Mouse (Mus musculus) lung, adult 18-20 months (tissue): ENCODE measurements at regions not wholly inside any gene's neighbourhood (a gene's known extent, or its start where the extent isn't known, plus 50 kb on each side); places are given as distances from the start of the nearest gene placed in this dataset.

Source experiments
- DNase-seq, 2 experiments: peaks; one replicate each; pipeline ENCODE4 v3.0.0; 2022; ENCODE audit warnings: mixed read lengths in 2 of 2

DNA sequence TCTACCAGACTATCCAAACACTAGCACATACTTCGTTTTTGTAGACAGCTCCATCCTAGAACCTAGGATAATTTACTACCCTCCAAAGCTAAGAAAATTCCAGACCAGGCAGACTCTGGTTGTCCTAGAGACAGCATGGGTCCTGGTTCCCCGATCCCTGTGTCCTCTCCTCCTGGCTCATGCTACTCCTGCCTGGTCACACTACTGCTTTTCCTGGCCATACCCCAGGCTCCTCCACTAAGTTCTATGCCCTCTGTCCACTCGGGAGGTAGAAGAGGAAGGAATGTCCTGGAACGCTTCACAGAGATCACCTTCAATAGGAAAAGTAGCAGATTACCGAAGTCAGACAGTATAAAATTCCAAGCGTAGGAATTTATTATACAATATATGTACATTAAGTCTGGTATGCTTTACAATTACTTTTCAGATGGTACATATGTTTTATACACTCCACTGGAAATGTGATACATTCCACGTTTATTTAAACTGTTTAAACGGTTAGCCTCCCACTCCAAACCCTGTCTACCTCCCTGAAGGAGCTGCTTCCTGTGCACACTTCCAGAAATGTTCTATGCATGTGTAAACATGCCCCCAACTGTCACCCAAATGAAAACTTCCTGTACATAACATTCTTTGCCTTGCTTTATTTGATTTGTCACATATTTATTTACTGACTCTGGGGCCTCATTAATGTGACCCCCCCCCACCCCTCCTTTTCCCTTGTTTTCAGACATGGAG is 151.6 kb downstream of the Adamts15 start:
- DNase-seq, result no peak

DNA sequence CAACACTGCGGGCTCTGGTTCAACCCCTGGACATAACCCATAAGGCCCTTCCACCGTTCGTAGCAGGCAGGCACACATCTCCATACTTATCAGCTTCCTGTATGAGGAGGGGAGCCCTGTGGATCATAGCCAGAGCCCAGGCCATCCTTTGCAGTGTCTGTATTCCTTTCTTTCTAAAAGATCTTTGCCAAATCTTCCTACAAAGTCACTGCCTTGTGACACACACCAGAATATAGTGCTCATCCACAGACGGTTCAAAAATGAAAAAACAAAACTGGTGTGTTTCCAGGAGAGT is 152.9 kb downstream of the Adamts15 start:
- no peak for DNase-seq

DNA sequence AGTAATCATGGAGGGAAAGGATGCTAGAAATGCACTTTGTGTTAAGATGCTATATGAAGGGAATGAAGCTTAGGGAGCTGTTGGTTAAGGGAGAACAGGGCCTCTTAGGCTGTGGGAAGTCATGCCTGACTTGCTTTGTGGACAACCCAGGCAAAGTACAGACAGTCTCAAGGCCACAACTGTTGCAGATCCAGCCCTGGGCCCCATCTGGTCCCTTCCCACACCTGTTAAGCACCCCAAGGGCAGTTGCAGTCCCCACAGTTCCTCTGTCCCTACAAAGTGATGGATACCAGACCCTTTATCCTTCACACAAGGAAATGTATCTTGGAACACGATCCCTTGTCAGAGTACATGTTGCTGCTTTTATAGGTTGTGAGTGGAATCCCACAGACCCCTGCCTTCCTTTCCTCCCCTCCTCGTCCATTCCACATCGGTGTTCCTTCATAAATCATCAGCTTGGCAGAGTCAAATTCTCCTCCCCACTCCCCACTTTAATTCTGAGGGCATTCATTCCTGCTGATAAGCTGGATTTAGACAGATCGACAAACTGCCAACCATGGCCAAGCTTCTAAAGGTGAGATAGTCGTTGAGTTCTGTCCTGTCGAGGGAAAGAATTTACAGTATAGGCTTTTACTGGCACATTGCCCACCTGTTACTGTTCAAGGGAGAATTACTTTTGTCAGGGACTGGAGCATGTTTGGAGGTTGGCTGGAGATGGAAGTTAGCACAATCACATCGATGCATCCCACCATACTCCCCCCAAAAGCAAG is 153.4 kb downstream of the Adamts15 start:
- no peak for DNase-seq

DNA sequence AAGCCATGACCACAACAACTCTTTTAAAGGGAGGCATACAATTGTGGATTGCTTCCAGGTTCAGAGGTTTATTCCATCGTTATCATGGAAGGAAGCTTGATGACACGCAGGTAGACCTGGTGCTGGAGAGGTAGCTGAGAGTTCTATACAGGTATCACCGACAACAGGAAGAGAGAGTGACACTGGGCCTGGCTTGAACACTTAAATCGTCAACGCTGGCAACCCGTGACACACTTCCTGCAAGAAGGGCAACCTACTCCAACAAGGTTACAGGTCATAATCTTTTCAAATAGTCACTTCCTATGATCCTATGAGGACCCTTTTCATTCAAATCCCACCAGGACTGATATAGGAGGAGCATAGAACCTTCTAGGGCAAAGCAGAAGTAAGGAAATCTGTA is 155.6 kb downstream of the Adamts15 start:
- DNase-seq, result no peak

DNA sequence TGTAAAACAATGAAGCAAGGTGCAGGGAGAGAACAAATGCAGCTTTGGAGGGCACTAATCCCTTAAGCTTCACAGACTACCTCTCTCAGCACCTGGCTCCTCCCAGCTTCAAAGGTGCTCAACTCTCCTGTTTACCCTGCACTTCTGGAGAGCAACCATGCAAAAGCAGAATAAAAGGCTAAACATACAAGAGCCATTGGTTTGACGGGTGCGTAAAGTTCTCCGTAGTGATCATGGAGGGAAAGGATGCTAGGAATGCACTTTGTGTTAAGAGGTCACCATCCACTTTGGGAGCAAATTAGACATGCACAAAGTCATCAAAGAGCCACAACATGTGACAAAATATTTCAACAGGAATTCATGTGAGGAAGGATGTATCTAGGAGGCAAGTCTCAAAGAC is 156.1 kb downstream of the Adamts15 start:
- no peak for DNase-seq

DNA sequence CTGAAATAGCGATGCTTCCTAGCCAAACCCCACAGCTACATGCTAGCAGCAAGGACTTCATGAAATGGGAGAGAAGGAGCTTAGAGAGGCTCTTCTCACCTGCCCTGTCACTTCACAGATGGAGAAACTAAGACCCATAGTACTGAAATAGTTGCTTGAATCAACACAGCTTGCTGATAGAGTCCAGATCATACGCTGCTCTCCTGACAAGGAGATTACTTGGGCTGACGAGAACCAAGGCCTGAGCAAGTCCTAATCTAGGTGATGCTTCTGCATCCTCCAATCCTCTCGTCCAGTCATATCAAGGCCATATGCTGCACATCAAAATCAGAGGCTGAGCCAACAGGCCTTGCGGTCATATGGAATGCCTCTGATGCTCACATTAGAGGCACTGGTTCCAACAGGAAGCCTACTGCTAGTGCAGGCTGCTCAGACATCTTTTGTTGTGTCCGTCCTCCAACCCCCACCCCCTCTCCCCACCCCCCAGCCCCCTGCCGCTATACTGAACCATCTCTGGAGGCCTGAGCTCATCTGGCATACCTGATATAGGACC is 157.2 kb downstream of the Adamts15 start:
- no peak for DNase-seq

DNA sequence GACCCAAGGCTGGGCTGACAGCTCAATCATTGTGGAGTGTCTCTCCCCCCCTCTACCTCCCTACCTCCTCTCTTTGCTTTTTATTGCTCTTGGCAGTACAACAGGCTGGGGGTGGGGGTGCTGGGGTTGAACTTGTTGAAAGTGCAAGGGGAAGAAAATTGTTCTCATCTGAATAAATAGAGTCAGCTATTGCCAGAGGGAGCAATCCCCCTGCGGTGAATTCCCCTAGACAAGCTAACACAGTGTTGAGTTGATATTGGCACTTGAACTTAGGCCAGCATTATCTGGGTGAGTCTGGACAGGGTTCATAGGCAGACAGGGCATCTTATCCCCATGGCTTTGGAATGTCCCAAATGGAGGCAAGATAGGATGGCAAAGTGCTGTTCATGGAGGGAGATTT is 159.3 kb downstream of the Adamts15 start:
- DNase-seq, result no peak

DNA sequence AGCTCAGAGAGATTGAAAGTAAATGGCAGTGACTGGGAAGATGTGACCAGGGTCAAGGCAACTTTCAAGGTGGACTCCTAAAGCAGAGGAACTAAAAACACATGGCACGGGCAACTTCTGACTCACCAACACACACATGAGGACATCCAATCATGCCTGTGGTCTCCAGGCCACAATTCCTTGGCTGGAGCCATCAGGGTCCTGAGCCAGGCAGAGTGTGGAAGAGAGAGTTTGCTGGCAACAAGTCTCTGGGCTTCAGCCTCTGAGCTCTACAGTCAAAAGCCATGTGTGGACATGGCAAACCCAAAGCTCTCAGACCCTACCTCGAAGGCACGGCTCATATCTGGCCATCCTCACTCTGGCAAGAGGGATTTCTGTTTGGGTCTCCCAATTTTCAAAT is 164.1 kb downstream of the Adamts15 start:
- no peak for DNase-seq

DNA sequence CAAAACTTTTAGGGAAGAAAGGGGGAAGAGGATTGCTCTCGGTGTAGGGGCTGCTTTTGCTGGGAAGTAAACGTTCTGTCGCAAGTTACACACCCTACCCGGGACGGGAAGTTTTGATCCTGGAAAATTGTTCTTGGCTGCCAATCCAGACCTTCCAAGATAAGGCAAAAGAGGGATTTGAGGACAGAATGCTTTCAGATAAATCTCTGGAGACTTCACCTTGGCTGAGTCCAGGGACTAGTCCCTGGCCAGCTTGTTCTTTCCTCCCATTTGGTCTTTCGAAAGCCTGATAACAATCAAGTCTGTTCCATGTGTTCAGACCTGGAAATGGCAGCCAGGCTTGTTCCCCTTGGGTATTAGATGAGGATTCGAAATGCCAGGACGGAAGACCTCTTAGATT is 164.8 kb downstream of the Adamts15 start:
- no peak for DNase-seq

DNA sequence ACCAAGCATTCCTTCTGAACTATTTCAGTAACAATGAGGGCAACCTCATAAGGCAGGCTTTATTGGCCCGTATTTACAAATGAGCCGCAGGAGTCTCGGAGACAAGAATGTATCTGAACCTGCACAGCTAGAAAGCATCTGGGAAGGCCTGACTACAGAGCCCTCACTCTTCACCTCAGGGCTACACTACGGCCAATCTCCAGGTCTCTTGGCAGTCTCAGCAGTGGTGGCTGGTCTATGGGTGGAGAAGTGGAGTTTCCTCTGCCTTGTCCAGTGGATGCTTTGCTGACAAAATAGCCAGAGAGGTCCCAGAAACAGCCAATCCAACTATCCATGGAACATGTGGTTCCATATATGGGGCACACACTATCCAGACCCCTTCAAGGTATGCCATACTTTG is 165.5 kb downstream of the Adamts15 start:
- DNase-seq, result no peak

DNA sequence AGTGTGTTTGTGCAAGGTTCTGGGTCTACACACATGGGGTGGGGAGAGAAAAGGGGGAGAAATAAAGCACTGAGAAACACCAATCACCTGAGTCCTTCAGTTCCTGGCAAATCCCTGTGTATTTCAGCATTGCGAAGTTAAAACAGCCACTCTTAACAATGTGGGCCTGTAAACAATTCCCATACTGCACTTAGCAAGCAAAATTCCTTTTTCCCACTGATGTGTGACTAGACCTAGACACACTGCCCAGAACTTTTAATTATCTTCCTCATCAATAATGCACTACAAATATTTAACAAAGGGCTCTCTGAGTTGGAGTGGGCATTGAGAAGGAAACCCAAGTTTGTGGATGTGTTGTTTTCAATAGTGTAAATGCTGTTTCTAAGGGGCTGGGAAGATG is 166.7 kb downstream of the Adamts15 start:
- DNase-seq, result no peak

DNA sequence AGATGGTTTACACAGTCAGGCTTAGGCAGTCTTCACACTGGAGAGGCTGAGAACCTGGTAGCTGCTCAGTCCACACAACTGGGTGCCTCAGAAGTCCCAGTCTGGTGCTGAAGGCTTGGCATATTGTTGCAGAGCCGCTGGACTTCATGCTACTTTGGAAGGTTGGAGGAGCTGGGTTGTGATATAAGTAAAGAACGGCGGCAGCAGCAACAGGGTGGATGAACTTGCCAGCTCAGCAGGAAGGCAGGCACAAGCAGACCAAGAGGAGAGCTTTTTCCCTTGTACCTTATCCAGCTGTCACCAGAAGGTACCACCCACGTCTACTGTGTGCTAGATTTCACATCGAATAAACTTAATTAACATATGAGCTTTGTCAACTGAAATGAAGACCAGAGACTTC is 167.4 kb downstream of the Adamts15 start:
- DNase-seq, result no peak

DNA sequence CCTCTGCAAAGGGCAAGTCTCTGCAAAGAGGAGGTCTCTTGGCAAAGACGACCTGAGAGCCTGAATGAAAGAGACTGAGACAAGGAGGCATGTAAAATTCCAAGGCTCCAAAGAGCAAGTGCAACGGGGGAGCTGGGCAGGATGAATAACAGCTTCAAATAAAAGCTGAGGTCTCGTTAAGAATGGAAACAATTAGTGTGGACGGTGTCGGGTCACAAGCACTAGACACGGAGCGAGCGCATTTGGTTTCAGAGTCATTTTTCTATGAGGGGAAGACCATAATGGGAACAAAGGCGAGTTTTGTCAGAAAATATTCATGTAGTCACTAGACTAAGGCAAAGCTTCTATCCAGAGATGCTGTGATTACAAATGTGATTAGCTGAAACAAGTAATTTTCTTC is 178.8 kb downstream of the Adamts15 start:
- no peak for DNase-seq

DNA sequence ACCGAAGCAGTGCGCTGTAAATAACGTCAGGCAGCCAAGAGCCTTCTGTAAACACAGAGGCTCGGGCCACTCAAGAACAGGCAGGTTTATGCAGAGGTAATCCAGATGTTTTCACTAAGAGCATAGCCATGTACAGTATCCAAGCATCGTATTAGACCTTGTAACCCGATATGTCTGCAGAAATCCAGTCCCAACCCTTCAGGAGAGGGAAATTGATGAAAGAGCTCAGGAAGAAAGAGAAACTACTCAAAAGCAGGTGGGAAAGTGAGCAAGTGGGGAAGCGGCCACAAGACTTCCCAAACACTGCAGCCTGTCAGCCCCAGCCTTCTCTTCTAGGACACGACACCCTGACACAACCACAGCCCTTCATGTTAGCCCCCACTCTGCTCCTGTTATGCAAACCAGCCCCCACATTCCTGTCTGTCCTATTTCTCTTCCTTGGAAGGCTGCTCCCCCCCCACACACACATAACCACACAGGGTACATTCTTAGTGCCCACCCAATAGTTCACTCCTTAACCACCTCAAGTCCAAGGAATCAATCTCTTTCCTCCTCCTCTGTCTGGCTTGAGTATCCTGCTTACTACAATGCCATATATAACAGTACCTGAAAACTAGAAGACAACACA is 179.7 kb downstream of the Adamts15 start:
- no peak for DNase-seq

DNA sequence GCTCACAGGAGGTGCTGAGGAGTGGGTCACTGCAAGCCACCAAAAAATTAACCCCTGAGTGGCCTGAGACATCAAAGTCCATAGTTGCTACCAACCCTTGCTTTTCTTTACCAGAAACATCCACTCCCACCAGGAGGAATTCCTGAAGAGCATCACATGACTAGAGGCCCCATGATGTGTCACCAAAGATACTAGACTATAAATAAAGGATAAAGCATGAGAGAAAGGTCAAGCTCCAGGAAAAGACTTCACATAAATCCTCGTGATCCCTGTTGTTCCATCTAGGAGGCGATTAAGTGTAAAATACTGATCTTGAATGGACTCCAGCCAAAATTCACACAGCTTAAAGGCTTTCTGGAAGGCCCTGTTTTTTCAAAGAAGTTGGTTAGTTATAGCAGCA is 190.6 kb downstream of the Adamts15 start:
- DNase-seq, result no peak

DNA sequence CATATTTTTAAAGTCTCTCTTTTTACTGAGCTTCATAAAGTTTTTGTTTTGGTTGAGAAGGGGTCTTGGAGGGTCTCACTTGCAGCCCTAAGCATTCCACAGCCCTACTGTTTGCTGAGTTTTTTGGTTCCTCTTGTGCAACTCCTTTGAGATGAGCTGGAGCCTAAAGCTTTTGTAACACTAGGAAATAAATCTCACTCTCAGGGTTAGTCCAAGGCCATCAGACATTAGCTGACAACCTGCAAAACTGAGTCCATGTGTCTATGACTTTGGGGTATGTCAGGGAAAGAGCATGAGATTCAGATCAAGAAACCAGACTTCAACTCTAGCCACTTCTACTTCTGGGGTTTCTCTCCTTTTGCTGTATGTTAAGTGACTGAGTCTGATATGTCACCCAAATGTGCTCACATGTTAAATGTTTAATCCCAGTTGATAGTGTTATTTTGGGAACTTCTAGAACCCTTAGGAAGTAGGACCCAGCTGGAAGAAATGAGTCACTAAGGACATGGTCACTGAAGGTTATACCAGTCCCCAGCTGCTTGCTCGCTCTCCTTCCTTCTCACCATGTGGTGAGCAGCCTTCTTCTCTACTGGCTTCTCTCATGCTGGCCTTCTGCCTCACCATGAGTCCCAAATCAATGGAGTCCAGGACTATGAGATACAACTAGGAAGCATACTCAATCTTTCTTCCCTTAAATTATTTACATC is 198.7 kb downstream of the Adamts15 start:
- no peak for DNase-seq

DNA sequence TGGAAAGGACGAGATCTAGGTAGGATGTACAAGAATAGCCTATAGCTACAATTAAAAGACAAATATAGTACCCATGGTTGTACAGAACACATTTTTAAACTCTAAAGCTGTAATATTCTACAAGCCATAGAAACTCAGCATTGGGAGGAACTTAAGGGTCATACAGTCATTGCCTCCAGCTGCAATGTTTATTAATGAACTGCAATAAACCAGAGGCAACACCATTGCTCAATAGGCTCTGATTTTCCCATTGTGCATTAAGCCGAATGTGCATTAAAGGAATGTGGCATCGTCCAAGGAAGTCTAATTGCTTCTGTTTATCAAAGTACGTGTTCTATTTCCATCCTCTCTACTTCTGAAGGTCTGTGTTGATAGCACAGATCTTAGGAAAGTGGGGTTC is 200.4 kb downstream of the Adamts15 start:
- no peak for DNase-seq

DNA sequence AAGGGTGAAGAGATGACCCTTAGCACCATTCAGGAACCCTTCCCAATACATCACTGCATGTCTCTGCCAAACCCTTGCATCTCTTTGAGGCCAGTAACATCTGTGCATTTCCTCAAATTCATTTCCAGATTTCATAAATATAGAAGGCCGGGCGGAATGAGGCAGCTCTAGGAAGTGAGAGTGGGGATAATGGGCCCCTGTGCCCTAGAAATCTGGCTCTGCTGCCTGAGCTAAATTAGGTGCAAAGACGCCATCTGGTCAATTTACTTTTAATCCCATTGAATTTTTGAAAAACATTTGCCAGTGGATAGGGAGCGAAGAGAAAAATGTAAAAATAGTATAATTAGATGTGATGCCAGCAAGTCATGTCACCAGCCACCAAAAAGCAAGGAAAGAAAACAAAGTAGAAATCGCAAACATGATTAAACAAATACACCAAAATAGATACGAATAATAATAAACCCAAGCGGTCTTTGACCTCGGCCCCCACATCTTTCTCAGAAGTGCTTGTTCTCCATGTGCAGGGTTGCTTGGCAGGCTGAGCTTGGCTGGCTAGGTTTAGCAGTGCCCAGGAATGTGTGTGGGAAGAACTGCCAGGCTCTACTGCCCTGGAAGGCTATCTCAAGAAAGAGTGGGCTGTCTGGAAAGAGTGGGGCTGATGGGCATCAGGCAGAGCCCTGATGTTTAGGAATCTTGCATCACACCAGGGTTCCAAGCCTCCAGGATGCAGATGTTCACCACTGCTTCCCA is 205.7 kb downstream of the Adamts15 start:
- peak; percentile 9 to 19 for DNase-seq

DNA sequence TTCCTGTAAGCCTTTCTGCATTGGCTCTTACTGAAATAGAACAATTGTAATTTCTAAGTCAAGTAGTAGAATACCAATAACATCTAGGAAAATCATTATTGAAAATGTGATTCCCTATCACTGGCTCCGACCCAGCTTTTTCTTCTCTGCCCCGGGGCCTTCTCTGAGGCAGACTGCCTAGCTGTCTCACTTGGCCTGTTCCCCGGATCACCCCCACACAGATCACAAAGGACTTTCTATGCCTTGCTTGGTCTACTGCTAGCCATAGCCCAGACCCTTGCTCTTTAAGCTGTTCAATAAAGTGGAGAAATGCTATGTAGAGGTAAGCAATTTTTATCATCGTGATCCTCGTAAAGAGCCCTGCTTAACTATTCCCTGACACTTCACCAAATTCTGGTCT is 212.1 kb downstream of the Adamts15 start:
- no peak for DNase-seq

DNA sequence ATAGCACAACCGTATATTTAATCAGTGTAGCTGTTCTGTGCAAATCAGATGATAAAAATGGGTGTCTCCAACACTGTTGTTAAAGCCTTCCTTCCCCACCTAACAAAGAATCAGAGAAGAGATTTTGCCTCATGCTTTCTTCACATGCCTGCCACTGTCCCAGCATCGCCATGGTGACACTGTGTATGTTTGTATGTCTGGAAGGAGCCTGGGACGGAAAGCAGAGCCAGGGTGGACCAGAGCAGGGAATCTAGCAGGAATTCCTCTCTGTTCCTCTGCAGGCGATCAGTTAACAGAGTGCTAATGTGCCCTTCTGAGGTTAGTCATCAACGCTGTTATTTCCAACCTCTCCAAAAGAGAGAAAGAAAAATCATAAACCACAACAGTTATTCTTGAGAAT is 222.4 kb downstream of the Adamts15 start:
- no peak for DNase-seq

DNA sequence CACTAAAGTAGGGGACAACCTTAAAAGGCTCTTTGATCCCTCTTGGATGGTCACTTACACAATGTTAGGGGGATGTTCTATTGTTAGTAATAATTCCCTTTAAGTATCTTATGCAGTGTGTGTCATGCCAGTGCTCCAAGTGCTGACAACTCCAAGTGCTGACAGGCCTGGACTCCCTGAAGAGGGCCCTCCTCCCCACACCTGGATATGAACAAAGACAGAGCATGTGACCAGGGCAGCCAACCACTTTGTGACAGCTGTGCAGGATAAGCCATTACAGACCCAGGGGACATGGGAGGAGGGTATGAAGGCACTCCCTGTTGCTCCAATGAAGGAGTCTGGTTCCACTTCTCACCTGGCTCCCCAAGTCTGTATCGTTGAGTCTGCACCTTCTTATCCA is 224.7 kb downstream of the Adamts15 start:
- DNase-seq, result no peak

DNA sequence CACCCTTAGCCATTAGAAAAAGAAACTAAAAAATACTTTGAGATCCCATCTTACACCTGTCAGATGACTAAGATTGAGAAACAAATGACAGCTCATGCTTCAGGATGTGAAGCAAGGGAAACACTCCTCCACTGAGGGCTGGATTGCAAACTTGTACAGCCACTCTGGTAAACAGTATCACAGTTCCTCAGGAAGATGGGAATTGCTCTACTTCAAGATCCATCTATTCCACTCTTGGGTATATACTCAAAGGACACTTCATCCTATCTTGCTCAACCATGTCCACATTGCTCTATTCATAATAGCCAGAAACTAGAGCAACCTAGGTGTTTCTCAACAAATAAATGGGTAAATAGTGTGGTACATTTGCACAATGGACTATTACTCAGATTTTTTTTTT is 241.2 kb downstream of the Snx19 start:
- DNase-seq, result no peak

DNA sequence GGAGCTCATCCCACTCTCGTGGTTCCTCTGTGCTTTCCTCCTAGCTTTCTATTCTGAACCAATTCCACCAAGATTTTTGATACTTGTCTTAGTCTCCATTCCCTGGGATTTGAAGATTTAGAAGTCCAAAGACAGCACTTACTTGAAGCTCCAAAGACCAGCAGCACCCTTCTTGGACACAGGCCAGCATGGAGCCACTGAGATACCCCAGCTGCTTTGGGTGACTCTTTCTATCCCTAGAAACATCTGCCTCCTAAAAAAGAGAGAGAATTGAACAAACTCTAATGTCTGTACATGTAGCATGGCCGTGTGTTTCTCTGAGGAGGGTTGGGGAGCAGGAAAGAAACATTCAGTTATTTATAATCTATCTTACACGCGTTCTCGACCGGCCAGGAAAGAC is 235.5 kb downstream of the Snx19 start:
- peak; percentile 9 to 11 for DNase-seq
